Mouse (Mus musculus): ENCODE data around the gene BC024978. TPM values are rescaled to one million over a fixed set of nuclear protein-coding genes. Genes with fewer than 3 reads are reported as not detected.

BC024978 gene
- total RNA-seq, 4 experiments from 2014 or later, result 21.0 to 25.0 (median 23.2) TPM

GRCm38 (mm10) chr7:27258205-27258899 is 62.8 kb downstream of the BC024978 start, which contains the start of gene Numbl:
Numbl (plus strand) TSS chr7:27258433.
- DNase-seq (ENCODE audit: low spot score in 2 of 2), result peak; percentile 87 to 94

- peak in 1 of 2 experiments; percentile 48 for DNase-seq (ENCODE audit: low spot score in 2 of 2)
Measured at GRCm38 (mm10) chr7:27259271-27259721, 63.7 kb downstream of the BC024978 start.

GRCm38 (mm10) chr7:27259771-27260170 is 64.2 kb downstream of the BC024978 start:
- DNase-seq (ENCODE audit: low spot score in 2 of 2), result peak in 1 of 2 experiments; percentile 41

Small RNA genes within 50 kb of the gene (microRNA-seq; reads per million reads assigned to microRNA genes)
- 0 to 0.84 reads per million in 2 experiments for gene Mir1191
- 0 to 1.1 reads per million in 2 experiments for gene Mir3101

Other genes starting within 250 kb of the BC024978 start
- gene Cyp2a12, start 166.7 kb upstream of the BC024978 start, total RNA-seq (2022), result not detected
- under 1 TPM in 2 of 4 experiments, not detected in 2; 0.28 to 0.32 TPM for gene Cyp2f2, start 75.9 kb upstream of the BC024978 start, total RNA-seq (2022)
- gene Cyp2t4, start 42.1 kb upstream of the BC024978 start, total RNA-seq (2022), result not detected
- 10 to 100 TPM; 87.9 to 97.7 (median 93.6) TPM for gene Egln2, start 29.0 kb upstream of the BC024978 start, total RNA-seq (2022)
- gene Rab4b, start 16.9 kb upstream of the BC024978 start, total RNA-seq (2022), result 100 to 1,000 TPM in 3 of 4 experiments, 10 to 100 TPM in 1; 94.2 to 108 (median 101) TPM
- gene Gm21983, start 14.7 kb upstream of the BC024978 start, total RNA-seq (2022), result not detected
- 1 to 10 TPM in 2 of 4 experiments, under 1 TPM in 2; 0.48 to 2.0 (median 1.4) TPM for gene Mia, start 14.6 kb upstream of the BC024978 start, total RNA-seq (2022)
- 10 to 100 TPM; 66.3 to 85.0 (median 72.8) TPM for gene Snrpa, start 490 bp downstream of the BC024978 start, total RNA-seq (2022)
- 10 to 100 TPM in 3 of 4 experiments, 1 to 10 TPM in 1; 9.9 to 11.3 (median 10.3) TPM for gene Itpkc, start 32.9 kb downstream of the BC024978 start, total RNA-seq (2022)
- 10 to 100 TPM; 29.8 to 38.9 (median 32.2) TPM for gene Coq8b, start 37.2 kb downstream of the BC024978 start, total RNA-seq (2022)
- 10 to 100 TPM; 89.4 to 99.0 (median 95.1) TPM for gene Numbl, start 62.7 kb downstream of the BC024978 start, total RNA-seq (2022)
- 10 to 100 TPM; 41.9 to 51.1 (median 44.6) TPM for gene Ltbp4, start 141.9 kb downstream of the BC024978 start, total RNA-seq (2022)
- gene Shkbp1, start 160.2 kb downstream of the BC024978 start, total RNA-seq (2022), result 10 to 100 TPM; 20.7 to 25.9 (median 23.1) TPM
- gene Gm20479, start 161.6 kb downstream of the BC024978 start, total RNA-seq (2022), result not detected